Mouse (Mus musculus): ENCODE measurements around the gene Cradd. TPM values are rescaled to one million over a fixed set of nuclear protein-coding genes. Genes with fewer than 3 reads are reported as not detected.

Gene Cradd
- polyA plus RNA-seq, 1 experiment from 2014 or later: 15.6 TPM

- 78% methylated on average over 6 of the region's 6 CpGs for WGBS
- H3K27ac ChIP-seq (ENCODE audit: low read depth): no peak overlapping the region
- 0 out of 2 replicates have a peak, but pooled peaks cover 3% of the 10 kb centered on the region for H3K4me1 ChIP-seq (ENCODE audit: insufficient read depth)
- no peaks in the 10 kb centered on the region for H3K36me3 ChIP-seq (ENCODE audit: insufficient read depth)
- no peak overlapping the region for H3K4me2 ChIP-seq
- no peak overlapping the region for H3K4me3 ChIP-seq (ENCODE audit: low read depth, low read length)
- H3K9me3 ChIP-seq (ENCODE audit: low read depth, low read length): no peaks in the 10 kb centered on the region; the same call in 1 of the 2 replicates
- DNase-seq: no peak
- no peak for TF ChIP-seq CTCF (IDR thresholded peaks at IDR 0.05; ENCODE audit: low read depth)
- no peaks in the 10 kb centered on the region for H3K27me3 ChIP-seq (ENCODE audit: insufficient read depth, low read length)
- no peak for ATAC-seq (ENCODE audit: insufficient read depth)
- H3K9ac ChIP-seq: no peak overlapping the region
Measured at GRCm38 (mm10) chr10:95174260-95174659, 149.7 kb downstream of the Cradd start.

GRCm38 (mm10) chr10:95170721-95171354 is 153.1 kb downstream of the Cradd start:
- ATAC-seq (ENCODE audit: insufficient read depth) (no peak), DNase-seq (no peak)
- Histone ChIP-seq H3K27ac (ENCODE audit: low read depth) (no peak overlapping the region), H3K4me2 (no peak overlapping the region), H3K4me3 (ENCODE audit: low read depth, low read length) (no peak overlapping the region), H3K36me3 (ENCODE audit: insufficient read depth) (no peaks in the 10 kb centered on the region), H3K9ac (no peak overlapping the region), H3K27me3 (ENCODE audit: insufficient read depth, low read length) (no peaks in the 10 kb centered on the region), H3K4me1 (ENCODE audit: insufficient read depth) (0 out of 2 replicates have a peak, but pooled peaks cover 3% of the 10 kb centered on the region), H3K9me3 (ENCODE audit: low read depth, low read length) (no peaks in the 10 kb centered on the region; the same call in 1 of the 2 replicates)
- 38% methylated on average over 9 of the region's 9 CpGs for WGBS
- TF ChIP-seq CTCF (IDR thresholded peaks at IDR 0.05; ENCODE audit: low read depth): no peak

- H3K36me3 ChIP-seq (ENCODE audit: insufficient read depth): no peaks in the 10 kb centered on the region
- H3K27ac ChIP-seq (ENCODE audit: low read depth): no peak overlapping the region
- ATAC-seq (ENCODE audit: insufficient read depth) (no peak), DNase-seq (no peak)
- H3K27me3 ChIP-seq (ENCODE audit: insufficient read depth, low read length): no peaks in the 10 kb centered on the region
- H3K4me1 ChIP-seq (ENCODE audit: insufficient read depth): peaks cover 6% of the 10 kb centered on the region; the same call in 1 of the 2 replicates
- no peak overlapping the region for H3K4me2 ChIP-seq
- no peak for TF ChIP-seq CTCF (IDR thresholded peaks at IDR 0.05; ENCODE audit: low read depth)
- H3K9ac ChIP-seq: no peak overlapping the region
- H3K9me3 ChIP-seq (ENCODE audit: low read depth, low read length): no peaks in the 10 kb centered on the region
- WGBS: 83% methylated on average over 2 of the region's 2 CpGs
- H3K4me3 ChIP-seq (ENCODE audit: low read depth, low read length): no peak overlapping the region
Measured at GRCm38 (mm10) chr10:95164949-95165348, 159.0 kb downstream of the Cradd start.

- Histone ChIP-seq H3K9ac (no peak overlapping the region), H3K27ac (ENCODE audit: low read depth) (peak overlapping the region; percentile 51), H3K4me3 (ENCODE audit: low read depth, low read length) (no peak overlapping the region), H3K4me1 (ENCODE audit: insufficient read depth) (peaks cover 6% of the 10 kb centered on the region; the same call in 1 of the 2 replicates), H3K36me3 (ENCODE audit: insufficient read depth) (no peaks in the 10 kb centered on the region), H3K27me3 (ENCODE audit: insufficient read depth, low read length) (no peaks in the 10 kb centered on the region), H3K9me3 (ENCODE audit: low read depth, low read length) (no peaks in the 10 kb centered on the region), H3K4me2 (no peak overlapping the region)
- peak; percentile 78 for DNase-seq
- peak; percentile 63 for ATAC-seq (ENCODE audit: insufficient read depth)
- no peak for TF ChIP-seq CTCF (IDR thresholded peaks at IDR 0.05; ENCODE audit: low read depth)
- WGBS: 17% methylated on average over 8 of the region's 8 CpGs
Measured at GRCm38 (mm10) chr10:95162691-95163374, 161.1 kb downstream of the Cradd start.

- Histone ChIP-seq H3K36me3 (ENCODE audit: insufficient read depth) (no peaks in the 10 kb centered on the region), H3K9me3 (ENCODE audit: low read depth, low read length) (no peaks in the 10 kb centered on the region), H3K4me3 (ENCODE audit: low read depth, low read length) (no peak overlapping the region), H3K4me1 (ENCODE audit: insufficient read depth) (peaks cover 6% of the 10 kb centered on the region; the same call in 1 of the 2 replicates), H3K27ac (ENCODE audit: low read depth) (peak overlapping the region; percentile 76; the same call in 1 of the 2 replicates), H3K9ac (no peak overlapping the region), H3K27me3 (ENCODE audit: insufficient read depth, low read length) (no peaks in the 10 kb centered on the region), H3K4me2 (no peak overlapping the region)
- no peak for TF ChIP-seq CTCF (IDR thresholded peaks at IDR 0.05; ENCODE audit: low read depth)
- DNase-seq: peak; percentile 90
- ATAC-seq (ENCODE audit: insufficient read depth): peak; percentile 53
- WGBS: 45% methylated on average over 9 of the region's 9 CpGs
Measured at GRCm38 (mm10) chr10:95159675-95160256, 164.2 kb downstream of the Cradd start.

DNA sequence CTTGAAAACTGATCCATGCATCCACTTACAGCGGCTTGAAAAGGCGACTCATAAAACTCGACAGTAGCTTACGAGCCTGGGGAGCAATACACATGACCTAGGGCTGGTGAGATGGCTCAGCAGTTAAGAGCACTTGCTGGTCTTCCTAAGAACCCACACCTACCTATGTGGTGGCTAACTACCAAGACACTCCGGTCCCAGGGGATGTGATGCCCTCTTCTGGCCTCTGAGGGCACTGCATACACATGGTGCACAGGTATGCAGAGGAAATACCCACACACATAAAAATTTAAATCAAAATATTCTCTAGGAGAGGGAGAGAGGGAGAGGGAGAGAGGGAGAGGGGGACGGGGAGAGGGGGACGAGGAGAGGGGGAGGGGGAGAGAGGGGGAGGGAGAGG is 167.5 kb downstream of the Cradd start:
- H3K4me3 ChIP-seq (ENCODE audit: low read depth, low read length): no peak overlapping the region
- peak; percentile 40; the same call in 1 of the 2 replicates for TF ChIP-seq CTCF (IDR thresholded peaks at IDR 0.05; ENCODE audit: low read depth)
- WGBS: 93% methylated on average over 5 of the region's 7 CpGs

GRCm38 (mm10) chr10:95154675-95155074 is 169.3 kb downstream of the Cradd start:
- no peak overlapping the region for H3K9ac ChIP-seq
- H3K9me3 ChIP-seq (ENCODE audit: low read depth, low read length): no peaks in the 10 kb centered on the region
- DNase-seq: no peak
- no peaks in the 10 kb centered on the region for H3K36me3 ChIP-seq (ENCODE audit: insufficient read depth)
- no peak overlapping the region for H3K27ac ChIP-seq (ENCODE audit: low read depth)
- no peaks in the 10 kb centered on the region for H3K27me3 ChIP-seq (ENCODE audit: insufficient read depth, low read length)
- no peak overlapping the region for H3K4me3 ChIP-seq (ENCODE audit: low read depth, low read length)
- no peak for ATAC-seq (ENCODE audit: insufficient read depth)
- H3K4me2 ChIP-seq: no peak overlapping the region
- H3K4me1 ChIP-seq (ENCODE audit: insufficient read depth): no peaks in the 10 kb centered on the region
- no peak for TF ChIP-seq CTCF (IDR thresholded peaks at IDR 0.05; ENCODE audit: low read depth)
- WGBS: 88% methylated on average over 1 of the region's 1 CpGs

More for the DNA sequence above, 167.5 kb downstream of the Cradd start:
- Histone ChIP-seq H3K9ac (no peak overlapping the region), H3K27me3 (ENCODE audit: insufficient read depth, low read length) (no peaks in the 10 kb centered on the region), H3K4me2 (no peak overlapping the region), H3K36me3 (ENCODE audit: insufficient read depth) (no peaks in the 10 kb centered on the region), H3K4me1 (ENCODE audit: insufficient read depth) (no peaks in the 10 kb centered on the region), H3K9me3 (ENCODE audit: low read depth, low read length) (no peaks in the 10 kb centered on the region), H3K27ac (ENCODE audit: low read depth) (no peak overlapping the region)
- ATAC-seq (ENCODE audit: insufficient read depth): no peak
- no peak for DNase-seq

All from lung, embryonic 14.5 days (tissue).